16 mouse cellular contexts compared by ENCODE assay signal in genomic region chr10:79823011-79823410, GRCm38 (mm10). TPM values are rescaled to one million over a fixed set of nuclear protein-coding genes. Genes with fewer than 3 reads are reported as not detected.
DNase-seq lines count a peak whose midpoint lies in the region; ATAC-seq and TF ChIP-seq lines count a peak whose summit lies in the region.
"Had no signal": no experiment of that assay in that cellular context is flagged by ENCODE, and none has a peak within 500 bp of the region (broad histone marks: within the 10 kb centered on the region; RNA-seq: fewer than 3 reads in every experiment).

No protein-coding gene starts in this region.

- no peaks in the 10 kb centered on the region for H3K27me3 ChIP-seq in kidney, embryonic 16.5 days (ENCODE audit: insufficient read depth, low read length)
- no peaks in the 10 kb centered on the region; the same call in 1 of the 2 replicates for H3K27me3 ChIP-seq in embryonic facial prominence, embryonic 10.5 days (replicated peaks; ENCODE audit: low read depth, poor library complexity, severe bottlenecking)
- no peaks in the 10 kb centered on the region for H3K27me3 ChIP-seq in limb, embryonic 14.5 days (ENCODE audit: control insufficient read depth, insufficient read depth, low read length)
- no peaks in the 10 kb centered on the region for H3K27me3 ChIP-seq in forebrain, embryonic 15.5 days
- H3K27me3 ChIP-seq: embryonic facial prominence, embryonic 15.5 days; liver, embryonic 15.5 days had no signal

- H3K9me3 ChIP-seq in kidney, embryonic 16.5 days (ENCODE audit: low read length): no peaks in the 10 kb centered on the region
- H3K9me3 ChIP-seq in embryonic facial prominence, embryonic 10.5 days: no peaks in the 10 kb centered on the region
- H3K9me3 ChIP-seq in limb, embryonic 14.5 days (ENCODE audit: control insufficient read depth, low read length): no peaks in the 10 kb centered on the region
- H3K9me3 ChIP-seq in forebrain, embryonic 15.5 days: no peaks in the 10 kb centered on the region
- H3K9me3 ChIP-seq: embryonic facial prominence, embryonic 15.5 days; liver, embryonic 15.5 days; midbrain, embryonic 10.5 days had no signal

- peaks cover 42% of the 10 kb centered on the region for H3K4me1 ChIP-seq in kidney, embryonic 16.5 days (ENCODE audit: insufficient read depth, low read length)
- H3K4me1 ChIP-seq in embryonic facial prominence, embryonic 10.5 days: peaks cover 44% of the 10 kb centered on the region
- H3K4me1 ChIP-seq in limb, embryonic 14.5 days (ENCODE audit: control insufficient read depth, insufficient read depth, low read length): peaks cover 12% of the 10 kb centered on the region
- H3K4me1 ChIP-seq in forebrain, embryonic 15.5 days: no peaks in the 10 kb centered on the region

- no peak for ATAC-seq in kidney, embryonic 16.5 days (ENCODE audit: low FRiP score, low TSS enrichment)
- no peak for ATAC-seq in limb, embryonic 14.5 days (ENCODE audit: low FRiP score, low read depth)
- ATAC-seq in forebrain, embryonic 15.5 days (replicated peaks): no peak

- peak overlapping the region; percentile 57; the same call in 1 of the 2 replicates for H3K9ac ChIP-seq in kidney, embryonic 16.5 days (replicated peaks; ENCODE audit: low read length)
- H3K9ac ChIP-seq in limb, embryonic 14.5 days (ENCODE audit: low read depth, low read length, severe bottlenecking): peak overlapping the region; percentile 36; the same call in 1 of the 2 replicates
- no peak overlapping the region for H3K9ac ChIP-seq in forebrain, embryonic 15.5 days (replicated peaks)
- H3K9ac ChIP-seq: embryonic facial prominence, embryonic 15.5 days; liver, embryonic 15.5 days had no signal

- peak overlapping the region; percentile 45 for H3K4me2 ChIP-seq in kidney, embryonic 16.5 days (replicated peaks; ENCODE audit: low read depth, low read length)
- no peak overlapping the region for H3K4me2 ChIP-seq in limb, embryonic 14.5 days (replicated peaks; ENCODE audit: low read depth, low read length, severe bottlenecking)
- no peak overlapping the region for H3K4me2 ChIP-seq in forebrain, embryonic 15.5 days (replicated peaks)

- peaks cover 19% of the 10 kb centered on the region for H3K36me3 ChIP-seq in kidney, embryonic 16.5 days (ENCODE audit: insufficient read depth, low read length)
- peaks cover 30% of the 10 kb centered on the region for H3K36me3 ChIP-seq in embryonic facial prominence, embryonic 10.5 days (replicated peaks)
- peaks cover 24% of the 10 kb centered on the region for H3K36me3 ChIP-seq in limb, embryonic 14.5 days (ENCODE audit: control insufficient read depth, insufficient read depth, low read length)
- H3K36me3 ChIP-seq in forebrain, embryonic 15.5 days: peaks cover 33% of the 10 kb centered on the region
- H3K36me3 ChIP-seq: liver, embryonic 15.5 days had no signal

- WGBS in kidney, embryonic 16.5 days: 67% methylated on average over 6 of the region's 6 CpGs
- 67% methylated on average over 6 of the region's 6 CpGs for WGBS in embryonic facial prominence, embryonic 10.5 days
- WGBS in limb, embryonic 14.5 days: 67% methylated on average over 6 of the region's 6 CpGs
- WGBS in forebrain, embryonic 15.5 days: 81% methylated on average over 6 of the region's 6 CpGs

- TF ChIP-seq POLR2A in limb, embryonic 14.5 days (IDR thresholded peaks at IDR 0.05; ENCODE audit: borderline replicate concordance, extremely low read depth, insufficient read depth, insufficient read length): no peak

- peak overlapping the region; percentile 74 for H3K27ac ChIP-seq in kidney, embryonic 16.5 days (ENCODE audit: low read length)
- H3K27ac ChIP-seq in embryonic facial prominence, embryonic 10.5 days (replicated peaks): peak overlapping the region; percentile 66; the same call in 1 of the 2 replicates
- no peak overlapping the region for H3K27ac ChIP-seq in limb, embryonic 14.5 days (replicated peaks; ENCODE audit: low read depth, low read length)
- no peak overlapping the region for H3K27ac ChIP-seq in forebrain, embryonic 15.5 days (replicated peaks)
- H3K27ac ChIP-seq: embryonic facial prominence, embryonic 15.5 days; layer of hippocampus, adult 2 months; liver, embryonic 15.5 days had no signal

- H3K4me3 ChIP-seq in kidney, embryonic 16.5 days (ENCODE audit: low read length): peak overlapping the region; percentile 21; the same call in 1 of the 2 replicates
- H3K4me3 ChIP-seq in embryonic facial prominence, embryonic 10.5 days: 0 out of 2 replicates have a peak overlapping the region, but pooled peaks have one; percentile 21
- H3K4me3 ChIP-seq in limb, embryonic 14.5 days (replicated peaks; ENCODE audit: low read length): no peak overlapping the region
- no peak overlapping the region for H3K4me3 ChIP-seq in forebrain, embryonic 15.5 days
- H3K4me3 ChIP-seq: layer of hippocampus, adult 2 months; liver, embryonic 15.5 days had no signal

- peak; percentile 91 for DNase-seq in heart, adult 11 months
- DNase-seq in heart, adult 8-10 months (ENCODE audit: low spot score): no peak
- DNase-seq in kidney, postnatal 4 days: no peak
- DNase-seq in embryonic facial prominence, embryonic 10.5 days (ENCODE audit: low spot score): no peak
- DNase-seq in limb, embryonic 14.5 days (ENCODE audit: low spot score): no peak
- no peak for DNase-seq in layer of hippocampus, postnatal 36 days
- DNase-seq: adrenal gland, postnatal 10 days; cerebellum, postnatal 25 days; heart, postnatal 36 days; thymus, postnatal 14 days had no signal

RNA-seq across cellular contexts. Expression of gene Misp, which starts 2.2 kb away (rescaled TPM):
- total RNA-seq in heart, adult 8-10 months (2022): under 1 TPM in 3 of 4 experiments, not detected in 1; 0.31 to 0.75 (median 0.60) TPM
- polyA plus RNA-seq in kidney, embryonic 16.5 days (2015; fragmentation: Nextera tagmentation; extraction: Ambion mirVana): 18.2 and 18.5 TPM in 2 replicates
- polyA plus RNA-seq in embryonic facial prominence, embryonic 10.5 days (2016; fragmentation: Nextera tagmentation; extraction: Ambion mirVana): 1.7 and 2.2 TPM in 2 replicates
- 0.41 and 0.50 TPM in 2 replicates for polyA plus RNA-seq in limb, embryonic 14.5 days (2012; rRNA removed)
- polyA plus RNA-seq in limb, embryonic 14.5 days (2014; fragmentation: Nextera tagmentation; extraction: Ambion mirVana): 0.54 and 1.2 TPM in 2 replicates
- 1 to 10 TPM in 1 of 2 experiments, under 1 TPM in 1; 0.82 to 1.4 TPM for total RNA-seq in layer of hippocampus, postnatal 36 days (2021)
- 0.66 and 0.68 TPM in 2 replicates for polyA plus RNA-seq in forebrain, embryonic 15.5 days (2015; fragmentation: Nextera tagmentation; extraction: Ambion mirVana)

RNA-seq across cellular contexts. Expression of gene Palm, which starts 29.6 kb away (rescaled TPM):
- 10 to 100 TPM; 37.8 to 53.8 (median 51.7) TPM for total RNA-seq in heart, adult 8-10 months (2022)
- 190 and 194 TPM in 2 replicates for polyA plus RNA-seq in kidney, embryonic 16.5 days (2015; fragmentation: Nextera tagmentation; extraction: Ambion mirVana)
- 127 and 129 TPM in 2 replicates for polyA plus RNA-seq in embryonic facial prominence, embryonic 10.5 days (2016; fragmentation: Nextera tagmentation; extraction: Ambion mirVana)
- polyA plus RNA-seq in limb, embryonic 14.5 days (2012; rRNA removed): 55.8 and 72.7 TPM in 2 replicates
- 76.2 and 83.8 TPM in 2 replicates for polyA plus RNA-seq in limb, embryonic 14.5 days (2014; fragmentation: Nextera tagmentation; extraction: Ambion mirVana)
- 100 to 1,000 TPM; 262 to 290 TPM for total RNA-seq in layer of hippocampus, postnatal 36 days (2021)
- polyA plus RNA-seq in forebrain, embryonic 15.5 days (2015; fragmentation: Nextera tagmentation; extraction: Ambion mirVana): 317 and 325 TPM in 2 replicates

RNA-seq across cellular contexts. Expression of gene Ptbp1, which starts 31.2 kb away (rescaled TPM):
- 10 to 100 TPM; 45.4 to 57.7 (median 49.9) TPM for total RNA-seq in heart, adult 8-10 months (2022)
- polyA plus RNA-seq in kidney, embryonic 16.5 days (2015; fragmentation: Nextera tagmentation; extraction: Ambion mirVana): 431 and 491 TPM in 2 replicates
- 406 and 416 TPM in 2 replicates for polyA plus RNA-seq in embryonic facial prominence, embryonic 10.5 days (2016; fragmentation: Nextera tagmentation; extraction: Ambion mirVana)
- polyA plus RNA-seq in limb, embryonic 14.5 days (2012; rRNA removed): 536 and 644 TPM in 2 replicates
- polyA plus RNA-seq in limb, embryonic 14.5 days (2014; fragmentation: Nextera tagmentation; extraction: Ambion mirVana): 262 and 279 TPM in 2 replicates
- total RNA-seq in layer of hippocampus, postnatal 36 days (2021): 10 to 100 TPM; 43.1 to 52.6 TPM
- polyA plus RNA-seq in forebrain, embryonic 15.5 days (2015; fragmentation: Nextera tagmentation; extraction: Ambion mirVana): 108 and 120 TPM in 2 replicates

RNA-seq across cellular contexts. Expression of gene Prss57, which starts 32.2 kb away (rescaled TPM):
- not detected for total RNA-seq in heart, adult 8-10 months (2022)
- polyA plus RNA-seq in kidney, embryonic 16.5 days (2015; fragmentation: Nextera tagmentation; extraction: Ambion mirVana): not detected in 2 replicates
- polyA plus RNA-seq in embryonic facial prominence, embryonic 10.5 days (2016; fragmentation: Nextera tagmentation; extraction: Ambion mirVana): 0.05 TPM in 1 of 2 replicates, not detected in the other
- polyA plus RNA-seq in limb, embryonic 14.5 days (2012; rRNA removed): 0.04 and 0.06 TPM in 2 replicates
- polyA plus RNA-seq in limb, embryonic 14.5 days (2014; fragmentation: Nextera tagmentation; extraction: Ambion mirVana): not detected in 2 replicates
- under 1 TPM; 0.47 to 0.73 TPM for total RNA-seq in layer of hippocampus, postnatal 36 days (2021)
- polyA plus RNA-seq in forebrain, embryonic 15.5 days (2015; fragmentation: Nextera tagmentation; extraction: Ambion mirVana): 0.25 and 0.43 TPM in 2 replicates
- total RNA-seq: heart, postnatal 36 days had no signal
- polyA plus RNA-seq: embryonic facial prominence, embryonic 15.5 days had no signal

RNA-seq across cellular contexts. Expression of gene Fstl3, which starts 45.9 kb away (rescaled TPM):
- 1 to 10 TPM; 2.9 to 5.8 (median 3.6) TPM for total RNA-seq in heart, adult 8-10 months (2022)
- 23.9 and 26.4 TPM in 2 replicates for polyA plus RNA-seq in kidney, embryonic 16.5 days (2015; fragmentation: Nextera tagmentation; extraction: Ambion mirVana)
- polyA plus RNA-seq in embryonic facial prominence, embryonic 10.5 days (2016; fragmentation: Nextera tagmentation; extraction: Ambion mirVana): 1.9 and 2.2 TPM in 2 replicates
- polyA plus RNA-seq in limb, embryonic 14.5 days (2012; rRNA removed): 11.6 and 14.7 TPM in 2 replicates
- polyA plus RNA-seq in limb, embryonic 14.5 days (2014; fragmentation: Nextera tagmentation; extraction: Ambion mirVana): 9.0 and 9.5 TPM in 2 replicates
- 1 to 10 TPM; 1.3 to 1.8 TPM for total RNA-seq in layer of hippocampus, postnatal 36 days (2021)
- 0.83 and 0.84 TPM in 2 replicates for polyA plus RNA-seq in forebrain, embryonic 15.5 days (2015; fragmentation: Nextera tagmentation; extraction: Ambion mirVana)

Comparison
In these comparisons a context has a peak if more than half of its experiments do, and no peak if none do; other contexts are left out.
1. H3K27ac ChIP-seq: peak in kidney, embryonic 16.5 days (single experiment) and embryonic facial prominence, embryonic 10.5 days (single experiment); none in limb, embryonic 14.5 days (single experiment) and forebrain, embryonic 15.5 days (single experiment).
2. H3K4me3 ChIP-seq: peak in kidney, embryonic 16.5 days (single experiment) and embryonic facial prominence, embryonic 10.5 days (single experiment); none in limb, embryonic 14.5 days (single experiment) and forebrain, embryonic 15.5 days (single experiment).